Mouse (Mus musculus): ENCODE results near the gene Fbxw8.

Fbxw8 gene

DNA sequence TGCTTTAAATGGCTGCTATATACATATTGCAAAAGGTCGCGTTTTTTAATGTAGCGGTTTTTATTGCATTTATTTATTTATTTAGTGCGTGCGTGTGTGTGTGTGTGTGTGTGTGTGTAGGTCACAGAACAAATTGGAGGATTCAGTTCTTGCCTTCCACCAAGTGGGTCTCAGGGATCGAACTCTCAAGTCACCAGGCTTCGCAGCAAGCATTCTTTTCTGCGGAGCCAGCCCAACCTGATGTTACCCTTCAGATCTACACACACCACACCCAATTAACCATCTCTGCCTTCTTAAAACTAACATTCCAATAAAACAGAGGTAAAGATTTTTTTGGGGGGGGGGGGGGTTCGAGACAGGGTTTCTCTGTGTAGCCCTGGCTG is 292 bp upstream of the Fbxw8 start:
- DNase-seq (ENCODE audit: low read depth, low spot score): no peak

DNA sequence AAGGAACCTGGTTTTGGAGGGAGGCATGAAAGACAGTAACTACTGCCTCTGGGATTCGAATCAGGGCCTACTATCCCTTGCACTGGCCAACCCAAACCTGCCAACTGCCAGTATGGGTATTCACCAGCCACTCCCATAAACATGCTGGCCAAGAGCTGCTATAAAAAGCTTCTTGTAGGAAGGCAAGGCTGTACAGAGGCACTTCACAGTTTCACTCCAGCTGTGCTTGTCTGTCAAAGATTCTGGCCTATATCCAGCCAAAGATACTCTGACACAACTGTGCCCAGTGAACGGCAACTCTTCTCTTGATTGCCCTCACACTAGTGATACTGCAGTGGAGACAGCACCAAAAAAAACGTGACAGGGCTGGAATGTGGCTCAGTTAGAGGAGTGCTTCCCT is 5.6 kb downstream of the Fbxw8 start:
- DNase-seq (ENCODE audit: low read depth, low spot score): no peak

DNA sequence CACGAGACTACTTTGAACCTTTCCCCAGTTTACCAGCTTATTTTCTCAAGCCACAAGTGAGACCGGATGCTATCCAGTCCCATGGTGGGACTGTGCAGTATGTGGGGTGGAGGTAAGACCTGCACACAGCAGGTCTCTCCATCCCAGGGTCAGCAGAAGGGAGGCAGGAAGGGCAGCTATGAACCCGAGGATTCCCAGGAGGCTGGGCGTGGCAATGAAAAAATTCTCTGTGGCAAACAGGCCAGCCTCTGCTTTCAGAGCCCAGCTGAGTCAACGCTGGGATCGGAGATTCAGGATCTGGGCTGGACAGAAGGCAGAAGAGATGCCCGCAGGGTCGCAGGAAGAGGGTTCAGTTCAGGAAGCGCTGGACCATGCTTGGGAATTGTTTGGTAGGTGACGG is 8.0 kb downstream of the Fbxw8 start:
- no peak for DNase-seq (ENCODE audit: low read depth, low spot score)

DNA sequence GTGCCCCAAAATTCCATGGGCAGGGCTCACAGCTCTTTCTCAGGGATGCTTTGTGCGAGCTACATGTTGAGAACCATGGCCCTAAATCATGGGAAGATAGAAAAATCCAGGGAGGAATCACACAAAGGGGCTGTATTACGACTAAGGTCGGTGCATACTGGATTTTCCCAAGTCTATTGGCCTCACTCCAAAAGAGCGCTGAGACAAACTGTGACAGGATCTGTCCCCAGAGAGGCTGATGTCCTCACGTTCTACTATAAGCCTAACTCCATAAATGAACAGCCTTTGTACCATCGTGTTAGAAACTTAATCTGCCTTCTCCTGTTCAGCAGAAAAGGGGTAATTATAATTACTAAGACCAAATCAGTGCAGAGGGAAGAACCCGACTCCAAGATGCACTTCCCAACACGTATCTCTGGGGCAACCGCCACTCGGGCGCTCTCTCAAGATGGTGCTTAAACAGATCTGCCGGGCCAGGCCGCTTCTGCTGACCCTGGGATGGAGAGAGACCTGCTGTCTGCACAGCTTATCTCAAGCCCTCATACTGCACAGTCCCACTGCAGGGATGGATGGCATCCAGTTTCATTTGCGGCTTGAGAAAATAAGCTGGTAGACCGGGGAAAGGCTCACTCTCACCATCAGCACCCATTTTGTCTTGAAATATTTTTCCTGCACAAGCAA is 9.1 kb downstream of the Fbxw8 start:
- peak; percentile 64 for DNase-seq (ENCODE audit: low read depth, low spot score)

DNA sequence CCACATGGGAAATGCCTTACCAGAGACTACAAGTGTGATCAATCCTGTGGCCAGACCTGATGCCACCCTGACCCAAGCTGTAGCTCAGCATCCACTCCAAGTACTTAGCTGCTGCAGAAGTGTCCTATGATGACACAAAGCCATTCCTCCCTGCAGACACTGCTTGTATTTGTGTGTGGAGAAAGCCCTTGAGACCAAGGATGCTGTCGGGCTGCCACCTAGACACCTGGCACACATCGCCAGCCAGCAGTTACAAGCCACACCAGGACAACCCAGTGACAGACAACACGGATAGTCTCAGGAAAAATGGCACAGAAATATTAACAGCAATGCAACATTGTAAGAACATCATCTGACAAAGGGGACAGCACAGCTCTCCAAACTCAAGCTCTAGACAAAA is 9.8 kb downstream of the Fbxw8 start:
- no peak for DNase-seq (ENCODE audit: low read depth, low spot score)

DNA sequence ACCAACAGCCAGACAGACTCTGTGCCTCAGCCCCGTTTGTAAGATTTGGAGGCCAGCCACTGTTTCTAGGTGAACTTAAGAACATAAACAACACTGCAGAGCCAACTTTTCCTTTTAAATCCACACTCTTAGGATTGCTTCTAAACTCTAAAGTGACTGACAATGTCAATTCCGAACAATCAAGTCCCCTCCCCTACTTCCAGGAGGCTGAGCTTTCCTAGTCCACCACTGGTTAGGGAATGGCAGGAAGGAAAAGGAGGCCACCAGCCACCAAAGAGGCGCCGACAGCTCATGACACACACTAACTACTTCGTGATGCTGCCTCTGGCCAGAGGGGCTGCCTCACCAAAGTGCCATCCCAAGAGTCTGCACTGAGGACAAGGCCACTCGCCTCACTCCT is 10.5 kb downstream of the Fbxw8 start:
- DNase-seq (ENCODE audit: low read depth, low spot score): no peak

DNA sequence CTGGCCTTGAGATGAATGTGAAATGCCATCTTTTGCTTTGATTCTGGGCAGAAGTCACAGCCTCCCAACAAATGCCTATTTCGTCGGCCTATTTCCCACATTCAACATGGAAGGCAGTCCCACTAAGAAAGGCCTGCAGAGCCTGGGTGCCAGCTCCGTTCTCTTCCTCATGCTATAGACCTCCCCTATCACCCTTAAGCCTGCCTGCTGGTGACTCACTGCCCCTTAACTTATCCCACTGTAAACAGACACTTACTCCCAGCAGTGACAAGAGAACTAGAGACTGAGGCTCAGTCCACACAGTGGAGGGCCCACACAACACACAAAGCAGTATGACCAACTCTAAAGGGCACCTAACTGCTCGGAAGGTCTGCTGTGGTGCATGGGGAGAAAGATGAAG is 10.9 kb downstream of the Fbxw8 start:
- DNase-seq (ENCODE audit: low read depth, low spot score): no peak

DNA sequence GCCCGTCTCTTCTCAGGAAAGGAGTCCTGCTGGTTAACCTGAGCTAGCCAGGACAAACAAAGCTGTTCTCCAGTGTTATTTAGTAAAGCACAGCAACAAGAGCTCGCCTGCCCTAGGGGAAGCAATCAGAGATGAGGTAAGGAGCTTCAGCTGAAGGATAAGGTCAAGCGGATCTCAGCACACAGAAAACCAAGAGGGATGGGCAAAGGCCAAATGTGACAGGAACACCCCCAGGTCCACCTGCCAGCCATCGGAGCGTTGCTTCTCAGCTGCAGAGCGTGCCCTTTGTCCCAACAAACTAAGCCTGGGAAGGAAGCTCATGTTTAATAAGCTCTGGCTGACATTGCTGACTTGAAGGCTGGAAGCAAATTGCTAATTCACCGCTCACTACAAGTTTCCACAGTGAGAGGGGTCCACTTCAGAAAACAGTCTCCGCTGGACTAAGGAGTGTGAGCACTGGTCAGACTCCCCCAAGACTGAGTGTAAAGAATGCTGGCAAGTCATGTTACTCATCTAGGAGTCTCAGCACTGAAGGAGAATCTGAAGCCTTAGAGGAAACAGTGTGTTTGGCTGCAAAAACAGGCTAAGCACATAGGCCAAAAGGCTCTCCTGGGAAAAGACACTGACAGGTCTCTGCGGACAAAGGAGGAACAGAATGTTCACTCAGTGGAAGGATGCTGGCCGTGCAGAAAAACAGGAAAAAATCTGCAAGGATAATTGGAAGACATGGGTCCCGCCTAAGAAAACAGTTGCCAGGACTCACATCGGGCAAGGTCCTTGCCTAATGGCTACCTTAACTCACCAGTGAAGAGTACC is 11.8 kb downstream of the Fbxw8 start:
- DNase-seq (ENCODE audit: low read depth, low spot score): no peak

DNA sequence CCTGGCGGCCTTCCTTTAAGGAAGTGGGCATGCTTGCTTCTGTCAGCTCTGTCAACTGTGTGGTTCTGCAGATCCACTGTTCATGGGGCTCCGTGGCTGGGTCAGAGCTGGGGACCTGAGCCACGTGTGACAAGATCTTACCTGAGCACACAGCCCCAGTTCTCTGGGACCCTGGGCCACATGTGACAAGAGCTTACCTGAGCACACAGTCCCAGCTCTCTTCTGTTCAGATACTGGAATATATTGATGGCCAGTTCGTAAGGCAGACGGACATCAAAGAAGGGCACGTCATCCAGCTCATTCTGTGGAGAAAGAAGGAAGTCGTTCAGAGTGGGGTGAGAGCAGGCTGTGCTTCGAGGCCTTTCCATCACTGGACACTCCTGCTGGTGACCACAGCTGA is 12.8 kb downstream of the Fbxw8 start:
- DNase-seq (ENCODE audit: low read depth, low spot score): no peak

DNA sequence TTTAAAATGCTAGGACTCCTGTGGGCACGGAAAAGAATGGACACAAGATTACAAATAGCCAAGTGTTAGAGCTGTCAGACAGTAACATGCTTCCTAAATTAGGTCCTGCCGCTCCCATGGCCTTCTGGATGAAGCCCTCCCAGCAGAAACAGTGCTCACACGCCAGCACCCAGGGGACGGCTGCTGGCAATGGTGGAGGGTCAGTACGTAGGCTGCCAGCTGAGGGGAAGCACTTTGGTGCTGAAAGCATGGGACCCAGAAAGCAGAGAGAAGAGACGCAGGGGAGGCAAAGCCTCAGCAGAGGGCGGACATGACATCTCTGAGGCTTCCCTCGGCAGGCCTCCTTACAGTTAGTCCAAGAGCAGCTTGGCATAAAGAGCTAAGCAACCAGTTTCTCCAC is 15.6 kb downstream of the Fbxw8 start:
- no peak for DNase-seq (ENCODE audit: low read depth, low spot score)

DNA sequence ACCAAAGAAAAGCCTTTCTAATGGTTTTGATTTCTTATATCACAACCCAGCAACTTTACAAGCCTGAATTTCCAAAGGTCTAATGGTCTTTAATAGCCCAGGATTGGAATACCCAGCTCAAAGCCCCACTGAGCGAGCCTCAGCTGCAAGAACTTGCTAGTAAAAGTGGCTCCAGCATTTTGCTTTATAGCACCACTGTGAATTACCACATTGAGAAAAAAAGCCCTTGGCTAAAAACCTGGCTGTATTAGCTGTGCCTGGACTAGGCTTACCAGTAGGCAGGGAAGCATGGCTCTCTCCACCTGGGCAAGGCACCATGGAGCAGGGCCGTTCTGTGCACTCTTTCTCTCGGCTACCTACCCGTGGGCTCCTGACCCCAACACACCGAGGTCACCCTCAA is 18.9 kb downstream of the Fbxw8 start:
- no peak for DNase-seq (ENCODE audit: low read depth, low spot score)

DNA sequence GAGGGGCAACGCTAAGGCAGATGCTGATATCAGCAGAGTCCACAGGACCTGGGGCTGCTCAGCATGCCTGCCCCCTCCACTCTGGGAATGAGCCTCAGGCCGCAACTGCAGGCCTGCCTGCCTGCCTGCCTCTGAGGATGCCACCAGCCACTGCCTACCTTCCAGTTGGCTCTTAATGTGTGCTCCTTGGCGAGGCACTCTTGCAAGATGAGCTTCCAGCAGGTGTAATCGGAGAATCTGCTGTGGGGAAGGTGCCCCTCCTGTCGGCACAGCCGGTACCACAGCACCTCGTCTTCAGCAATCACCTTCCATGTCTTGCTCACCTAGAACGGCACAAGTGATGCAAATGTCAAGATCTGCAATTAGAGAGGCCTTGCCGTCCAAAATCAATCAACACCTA is 26.6 kb downstream of the Fbxw8 start:
- DNase-seq (ENCODE audit: low read depth, low spot score): peak; percentile 60

DNA sequence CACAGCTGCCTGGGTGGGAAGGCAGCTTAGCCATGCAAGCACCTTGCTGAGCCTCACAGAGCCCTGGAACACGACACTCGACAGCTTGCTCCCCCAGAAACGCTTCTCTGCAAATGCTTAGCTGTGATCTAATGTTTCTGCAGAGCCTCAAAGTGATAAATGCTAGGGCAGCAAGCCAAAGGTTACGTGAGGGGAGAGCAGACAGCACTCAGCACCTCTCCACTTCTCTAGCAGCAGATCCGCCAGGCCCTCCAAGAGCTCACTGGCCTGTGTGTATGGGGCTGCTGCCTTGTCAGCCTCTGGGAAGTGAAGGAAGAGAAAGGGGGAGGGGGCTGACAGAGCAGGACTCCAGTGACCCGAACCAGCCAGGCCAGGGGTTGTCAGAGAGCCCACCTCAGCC is 27.1 kb downstream of the Fbxw8 start:
- peak; percentile 90 for DNase-seq (ENCODE audit: low read depth, low spot score)

DNA sequence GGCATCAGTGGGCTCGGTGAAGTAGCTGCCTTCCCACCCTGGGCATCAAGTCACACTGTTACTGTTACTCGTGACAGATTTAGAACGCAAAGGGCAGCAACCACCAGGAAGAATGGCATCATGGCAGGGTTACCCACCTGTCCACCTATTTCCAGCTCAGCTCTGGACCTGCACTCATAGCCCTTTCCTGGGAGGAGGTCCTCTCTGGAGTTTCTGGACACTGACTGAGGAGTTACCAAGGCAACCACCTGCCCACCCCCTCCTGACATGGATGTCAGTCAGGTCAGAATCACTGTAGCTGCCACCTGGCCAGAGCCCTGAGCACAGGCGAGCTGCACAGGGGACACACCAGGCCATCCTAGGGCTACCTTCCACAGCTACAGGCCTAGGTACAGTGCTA is 28.6 kb downstream of the Fbxw8 start:
- peak; percentile 75 for DNase-seq (ENCODE audit: low read depth, low spot score)

DNA sequence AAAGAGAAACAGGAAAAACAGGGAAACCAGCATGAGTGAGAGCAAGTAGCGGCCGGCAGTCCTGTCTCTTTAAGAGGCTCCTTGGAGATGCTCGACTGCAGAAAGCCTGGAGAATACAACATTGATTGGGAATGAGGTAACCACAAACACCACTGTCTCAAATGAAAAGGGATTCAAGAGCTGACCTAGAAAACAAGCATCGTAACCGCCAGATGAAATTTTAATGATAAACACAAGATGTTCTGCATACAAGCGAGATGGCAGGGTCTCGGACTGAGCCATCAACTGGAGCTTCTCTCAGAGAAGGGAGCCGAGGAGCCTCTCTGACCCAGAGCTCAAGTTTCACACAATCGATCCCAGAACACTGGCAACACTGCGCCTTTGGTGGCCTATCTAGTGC is 32.2 kb downstream of the Fbxw8 start:
- peak; percentile 53 for DNase-seq (ENCODE audit: low read depth, low spot score)

DNA sequence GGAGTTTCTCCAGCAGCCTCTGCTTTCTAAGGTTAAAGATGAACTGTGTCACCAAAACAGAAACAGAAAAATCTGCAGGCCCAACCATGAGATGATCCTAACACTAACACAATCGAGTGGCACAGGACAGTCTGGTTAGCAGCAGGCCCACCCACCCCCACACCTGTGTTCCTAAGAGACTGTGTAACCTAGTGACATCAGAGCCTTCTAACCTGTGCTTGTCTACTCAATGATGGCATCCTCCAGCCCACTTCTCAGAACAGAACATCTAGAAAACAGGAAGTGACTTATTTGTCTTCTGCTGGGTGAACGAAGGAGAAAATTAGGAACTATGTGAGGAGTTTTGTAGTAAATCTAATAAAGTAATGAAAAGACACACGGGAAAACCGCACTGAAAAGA is 33.3 kb downstream of the Fbxw8 start:
- no peak for DNase-seq (ENCODE audit: low read depth, low spot score)

DNA sequence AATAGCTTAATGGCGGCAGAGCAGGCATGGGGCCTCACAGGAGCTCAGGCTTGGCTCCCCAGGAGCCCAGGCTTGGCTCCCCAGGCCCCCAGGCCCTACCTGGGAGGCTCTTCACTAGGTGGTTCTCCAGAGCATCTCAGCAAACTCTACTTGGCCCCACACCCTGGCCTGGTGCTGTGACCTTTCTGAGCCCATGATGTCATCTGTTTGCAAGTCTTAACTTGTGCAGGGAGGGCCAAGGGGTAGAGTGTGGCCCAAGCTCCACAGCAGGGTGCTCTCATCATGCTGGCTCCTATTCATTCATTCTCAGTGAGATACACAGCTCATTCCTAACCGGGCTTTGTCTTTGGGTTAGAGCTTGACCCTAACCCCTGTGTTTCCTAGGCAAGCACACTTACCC is 34.6 kb downstream of the Fbxw8 start:
- DNase-seq (ENCODE audit: low read depth, low spot score): no peak

DNA sequence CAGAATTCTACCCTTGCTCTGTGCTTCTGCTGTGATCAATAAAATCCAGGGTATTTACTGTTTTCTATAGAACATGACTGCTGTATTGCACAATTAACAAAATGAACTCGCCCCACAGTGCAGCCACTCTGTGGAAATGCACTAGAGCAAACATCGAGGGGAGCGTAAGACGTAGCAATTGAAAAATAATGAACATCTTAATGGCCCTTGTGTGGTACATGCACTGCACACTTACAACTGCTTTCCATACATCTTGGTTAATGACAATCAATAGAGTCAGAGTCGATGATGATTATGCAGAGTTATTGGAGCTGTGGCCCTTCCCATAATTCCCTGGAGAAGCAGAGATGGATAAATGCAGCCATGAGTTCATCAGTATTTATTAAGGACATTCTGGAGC is 36.3 kb downstream of the Fbxw8 start:
- no peak for DNase-seq (ENCODE audit: low read depth, low spot score)

DNA sequence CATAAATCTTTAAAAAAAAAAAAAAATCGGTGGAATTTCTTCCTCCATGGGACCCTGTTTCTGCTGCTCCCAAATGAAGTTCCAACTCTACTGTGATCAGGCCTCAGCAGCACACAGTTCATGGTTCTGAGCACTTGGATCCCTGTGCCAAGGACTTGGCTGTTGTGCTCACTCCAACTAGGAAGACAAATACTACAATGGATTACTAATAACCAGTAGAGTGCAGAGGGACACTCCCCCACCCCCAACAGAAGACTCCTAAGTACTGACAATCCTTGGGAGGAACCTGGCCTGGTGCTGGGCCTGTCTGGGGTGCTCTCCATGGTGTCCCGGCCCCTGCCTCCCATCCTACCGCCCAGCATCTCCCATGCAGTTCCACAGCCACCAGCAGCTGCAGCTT is 36.9 kb downstream of the Fbxw8 start:
- DNase-seq (ENCODE audit: low read depth, low spot score): no peak

DNA sequence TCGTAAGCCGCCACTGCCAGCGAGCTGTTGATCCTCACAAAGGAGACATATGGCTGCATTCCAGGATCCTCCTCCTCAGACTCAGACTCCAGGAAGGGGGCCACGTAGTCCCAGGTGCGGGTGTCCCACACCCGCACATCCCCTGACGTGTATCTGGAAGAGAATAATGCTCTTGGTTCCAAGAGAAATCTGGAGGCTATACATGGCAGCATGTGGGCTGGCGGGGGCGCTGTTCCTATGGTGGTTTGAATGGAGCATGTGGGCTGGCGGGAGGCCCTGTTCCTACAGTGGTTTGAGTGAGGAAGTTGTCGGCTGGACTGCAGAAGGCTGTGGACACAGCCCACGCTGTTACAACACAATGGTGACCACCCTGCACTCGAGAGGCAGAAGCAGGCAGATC is 41.6 kb downstream of the Fbxw8 start:
- peak; percentile 93 for DNase-seq (ENCODE audit: low read depth, low spot score)

DNA sequence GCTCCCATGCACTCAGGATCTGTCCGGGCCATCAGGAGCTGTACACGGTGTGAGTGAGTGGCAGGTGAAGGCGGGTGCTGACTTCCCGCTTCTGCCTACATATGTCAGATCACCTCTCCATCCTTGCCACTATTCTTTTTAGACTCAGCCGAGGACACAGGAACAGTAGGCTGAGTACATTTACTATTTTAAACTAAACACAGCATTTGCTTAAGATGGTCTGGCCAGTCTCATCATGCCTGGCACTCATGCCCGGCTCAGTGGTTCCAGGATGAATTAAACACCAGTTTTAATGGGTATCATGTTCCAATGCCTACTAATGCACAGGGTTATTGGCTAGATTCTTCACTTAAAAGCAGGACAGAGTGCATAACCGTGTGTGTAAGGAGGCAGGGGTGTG is 42.2 kb downstream of the Fbxw8 start:
- DNase-seq (ENCODE audit: low read depth, low spot score): peak; percentile 51

DNA sequence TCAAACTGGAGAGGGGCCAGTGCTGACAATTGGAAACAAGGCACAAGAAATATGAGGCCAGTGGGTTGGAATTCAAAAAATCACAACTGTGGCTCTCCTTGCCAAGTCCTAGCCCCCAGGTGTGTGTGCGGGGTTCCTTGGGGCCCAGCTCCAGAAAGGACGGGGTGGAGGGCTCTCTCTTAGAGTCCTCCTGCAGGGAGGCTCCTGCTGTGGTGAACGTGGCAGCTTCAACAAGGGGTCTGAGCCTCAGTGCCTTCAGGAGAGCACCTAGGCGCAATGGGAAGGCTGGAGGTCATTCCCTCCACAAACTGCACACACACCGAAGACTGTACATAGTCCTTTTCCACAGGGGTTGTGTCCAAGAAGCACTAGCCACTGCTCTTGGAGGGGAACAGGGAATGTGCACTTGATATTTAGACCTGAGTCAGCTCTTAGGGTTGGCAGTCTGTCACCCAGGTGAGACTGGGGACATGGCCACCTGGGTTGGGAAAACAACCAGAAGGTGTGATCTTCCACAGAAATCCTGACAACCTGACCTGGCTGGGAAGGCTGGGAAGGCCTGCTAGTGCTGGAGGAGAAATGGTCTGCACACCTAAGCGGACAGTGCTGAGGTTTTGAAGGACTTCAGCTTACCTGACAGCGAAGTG is 46.3 kb downstream of the Fbxw8 start:
- DNase-seq (ENCODE audit: low read depth, low spot score): peak; percentile 68
